Mouse (Mus musculus) liver, embryonic 16.5 days (tissue): Measurements from ENCODE around the gene Ly6g6e. TPM values are rescaled to one million over a fixed set of nuclear protein-coding genes. Genes with fewer than 3 reads are reported as not detected.

Source experiments
- ATAC-seq: fragments of 200-750 bp; cut with Nextera tagmentation; 2 replicates; pipeline ENCODE4 v1.8.0; 2017; ENCODE audit warnings: low read depth, mild to moderate bottlenecking, moderate number of reproducible peaks, moderate library complexity
- H3K27ac ChIP-seq: fragments of 300-500 bp; sonication (generic); 2 replicates; pipeline ENCODE4 v1.5.1; 2014; ENCODE audit warnings: mild to moderate bottlenecking, low read length
- H3K27me3 ChIP-seq: fragments of 300-500 bp; sonication (generic); 2 replicates; pipeline ENCODE4 v1.6.1; 2014; ENCODE audit warnings: low read depth, low read length, mixed read lengths; ENCODE audit not compliant: control insufficient read depth, insufficient read depth
- H3K36me3 ChIP-seq: fragments of 300-500 bp; sonication (generic); 2 replicates; pipeline ENCODE4 v1.6.1; 2014; ENCODE audit warnings: mild to moderate bottlenecking; ENCODE audit not compliant: control insufficient read depth, insufficient read depth
- H3K4me1 ChIP-seq: fragments of 300-500 bp; sonication (generic); 2 replicates; pipeline ENCODE4 v1.6.1; 2014; ENCODE audit warnings: low read depth, low read length, mixed read lengths; ENCODE audit not compliant: control insufficient read depth
- H3K4me2 ChIP-seq: fragments of 300-500 bp; sonication (generic); 2 replicates; pipeline ENCODE4 v1.6.1; 2014; ENCODE audit warnings: low read depth, low read length, mixed read lengths
- H3K4me3 ChIP-seq: fragments of 300-500 bp; sonication (generic); 2 replicates; pipeline ENCODE4 v1.5.1; 2014; ENCODE audit warnings: low read depth, mild to moderate bottlenecking, low read length
- H3K9ac ChIP-seq: fragments of 300-500 bp; sonication (generic); 2 replicates; pipeline ENCODE4 v1.6.1; 2014; ENCODE audit warnings: low read depth, low read length
- H3K9me3 ChIP-seq: fragments of 300-500 bp; sonication (generic); replicated peaks from 2 replicates; pipeline ENCODE4 v1.6.1; 2016; ENCODE audit warnings: low read length; ENCODE audit not compliant: control insufficient read depth
- WGBS: fragments of 180-500 bp; shearing (Covaris S2); extraction: QIAGEN DNeasy Blood & Tissue Kit; methylation state at CpG from one replicate; pipeline ENCODE4 v1.1.7; 2014; ENCODE audit not compliant: insufficient replicate concordance; 5-methylcytosine and 5-hydroxymethylcytosine counted together
- polyA plus RNA-seq: library from polyadenylated mRNA; unstranded; fragments of >200 nt; fragmentation: Nextera tagmentation; extraction: Ambion mirVana; gene quantifications from 2 replicates; pipeline ENCODE4 v1.2.1, GENCODE M21; 2015

The Ly6g6e gene
- polyA plus RNA-seq, 1 experiment from 2014 or later: 0.17 TPM

- peak overlapping the region; percentile 92 for H3K27ac ChIP-seq
- 6% methylated on average over 11 of the region's 11 CpGs for WGBS
- peak overlapping the region; percentile 33 for H3K4me3 ChIP-seq
- ATAC-seq: no peak
- H3K27me3 ChIP-seq: no peaks in the 10 kb centered on the region
- peak overlapping the region; percentile 99 for H3K4me2 ChIP-seq
- H3K9ac ChIP-seq: peak overlapping the region; percentile 51
- no peaks in the 10 kb centered on the region for H3K9me3 ChIP-seq
- H3K36me3 ChIP-seq: peaks cover 12% of the 10 kb centered on the region
- peaks cover 79% of the 10 kb centered on the region for H3K4me1 ChIP-seq
Measured at GRCm38 (mm10) chr17:35048149-35048931, 28.4 kb upstream of the Ly6g6e start.

- Histone ChIP-seq H3K4me1 (peaks cover 76% of the 10 kb centered on the region), H3K4me3 (no peak overlapping the region), H3K9ac (no peak overlapping the region), H3K27me3 (no peaks in the 10 kb centered on the region), H3K9me3 (no peaks in the 10 kb centered on the region), H3K4me2 (peak overlapping the region; percentile 99; the same call in 1 of the 2 replicates), H3K27ac (peak overlapping the region; percentile 92), H3K36me3 (peaks cover 18% of the 10 kb centered on the region)
- no peak for ATAC-seq
- WGBS: 28% methylated on average over 5 of the region's 5 CpGs
Measured at GRCm38 (mm10) chr17:35048932-35049440, 27.7 kb upstream of the Ly6g6e start.

- H3K4me3 ChIP-seq: peak within 1 kb of the TSS; percentile 70
- no peaks in the 10 kb centered on the region for H3K27me3 ChIP-seq
- peaks cover 70% of the 10 kb centered on the region for H3K4me1 ChIP-seq
- peak within 1 kb of the TSS; percentile 92 for H3K27ac ChIP-seq
- peak within 1 kb of the TSS; percentile 81 for H3K9ac ChIP-seq
- peaks cover 23% of the 10 kb centered on the region for H3K36me3 ChIP-seq
- 2% methylated on average over 11 of the region's 11 CpGs for WGBS
- ATAC-seq: no peak
- no peaks in the 10 kb centered on the region for H3K9me3 ChIP-seq
- peak within 1 kb of the TSS; percentile 99 for H3K4me2 ChIP-seq
Measured at GRCm38 (mm10) chr17:35049561-35050016, 27.1 kb upstream of the Ly6g6e start, which contains the start of gene Clic1. TSS of gene Clic1 (plus strand) at chr17:35049966.

GRCm38 (mm10) chr17:35050126-35050750 is 26.5 kb upstream of the Ly6g6e start:
- H3K4me1 ChIP-seq: peaks cover 63% of the 10 kb centered on the region
- H3K27me3 ChIP-seq: no peaks in the 10 kb centered on the region
- H3K4me3 ChIP-seq: peak overlapping the region; percentile 70
- peak overlapping the region; percentile 92 for H3K27ac ChIP-seq
- H3K9me3 ChIP-seq: no peaks in the 10 kb centered on the region
- peak overlapping the region; percentile 92 for H3K4me2 ChIP-seq
- peak overlapping the region; percentile 81 for H3K9ac ChIP-seq
- peaks cover 27% of the 10 kb centered on the region for H3K36me3 ChIP-seq
- WGBS: 1% methylated on average over 27 of the region's 27 CpGs
- ATAC-seq: peak; percentile 13

- H3K4me2 ChIP-seq: peak overlapping the region; percentile 92
- H3K36me3 ChIP-seq: peaks cover 37% of the 10 kb centered on the region
- peak overlapping the region; percentile 81 for H3K9ac ChIP-seq
- no peaks in the 10 kb centered on the region for H3K9me3 ChIP-seq
- 3% methylated on average over 21 of the region's 21 CpGs for WGBS
- H3K4me3 ChIP-seq: peak overlapping the region; percentile 70
- ATAC-seq: peak; percentile 51
- H3K27ac ChIP-seq: peak overlapping the region; percentile 92
- H3K4me1 ChIP-seq: peaks cover 61% of the 10 kb centered on the region
- no peaks in the 10 kb centered on the region for H3K27me3 ChIP-seq
Measured at GRCm38 (mm10) chr17:35051156-35052086, 25.3 kb upstream of the Ly6g6e start.

GRCm38 (mm10) chr17:35052271-35052798 is 24.4 kb upstream of the Ly6g6e start:
- peak overlapping the region; percentile 70 for H3K4me3 ChIP-seq

GRCm38 (mm10) chr17:35055691-35056495 is 20.8 kb upstream of the Ly6g6e start:
- Histone ChIP-seq H3K9ac (no peak overlapping the region), H3K27ac (no peak overlapping the region)

More at GRCm38 (mm10) chr17:35052271-35052798, 24.4 kb upstream of the Ly6g6e start:
- Histone ChIP-seq H3K9ac (peak overlapping the region; percentile 81), H3K36me3 (peaks cover 38% of the 10 kb centered on the region), H3K4me1 (peaks cover 55% of the 10 kb centered on the region), H3K9me3 (no peaks in the 10 kb centered on the region), H3K27me3 (no peaks in the 10 kb centered on the region), H3K4me2 (peak overlapping the region; percentile 92), H3K27ac (peak overlapping the region; percentile 92)
- WGBS: 78% methylated on average over 12 of the region's 12 CpGs
- no peak for ATAC-seq

More at GRCm38 (mm10) chr17:35055691-35056495, 20.8 kb upstream of the Ly6g6e start:
- ATAC-seq: no peak
- H3K9me3 ChIP-seq: no peaks in the 10 kb centered on the region
- H3K4me3 ChIP-seq: no peak overlapping the region
- WGBS: 81% methylated on average over 7 of the region's 7 CpGs
- H3K27me3 ChIP-seq: peaks cover 4% of the 10 kb centered on the region; the same call in 1 of the 2 replicates
- H3K4me2 ChIP-seq: no peak overlapping the region
- H3K36me3 ChIP-seq: peaks cover 42% of the 10 kb centered on the region
- peaks cover 56% of the 10 kb centered on the region for H3K4me1 ChIP-seq
